Mouse (Mus musculus): Measurements from ENCODE around the gene Ube2d3.

- TF ChIP-seq POLR2A (IDR thresholded peaks at IDR 0.05; ENCODE audit: insufficient read depth, low read depth, low read length) = no peak
- no peak for TF ChIP-seq CTCF (IDR thresholded peaks at IDR 0.05; ENCODE audit: insufficient read depth, low read depth, low read length)
Measured at GRCm38 (mm10) chr3:135511683-135512082, 73.7 kb downstream of the Ube2d3 start.
